Mouse (Mus musculus) stomach, embryonic 14.5 days (tissue): ENCODE results near the gene Ajuba. TPM values are rescaled to one million over a fixed set of nuclear protein-coding genes. Genes with fewer than 3 reads are reported as not detected.

Source experiments
- ATAC-seq: fragments of 200-750 bp; cut with Nextera tagmentation; 2 replicates; pipeline ENCODE4 v1.8.0; 2017; ENCODE audit warnings: low read depth, moderate TSS enrichment; ENCODE audit not compliant: insufficient number of reproducible peaks, insufficient read depth, low FRiP score
- H3K27ac ChIP-seq: fragments of 300-500 bp; sonication (generic); 2 replicates; pipeline ENCODE4 v1.5.1; 2014; ENCODE audit warnings: mild to moderate bottlenecking, low read length, moderate library complexity, mixed read lengths
- H3K27me3 ChIP-seq: fragments of 300-500 bp; sonication (generic); 2 replicates; pipeline ENCODE4 v1.6.1; 2014; ENCODE audit warnings: low read length, control low read depth, mixed read lengths; ENCODE audit not compliant: control insufficient read depth, insufficient read depth
- H3K36me3 ChIP-seq: fragments of 300-500 bp; sonication (generic); 2 replicates; pipeline ENCODE4 v1.6.1; 2014; ENCODE audit warnings: mild to moderate bottlenecking, control low read depth, low read length, moderate library complexity, mixed read lengths; ENCODE audit not compliant: control insufficient read depth, insufficient read depth
- H3K4me1 ChIP-seq: fragments of 300-500 bp; sonication (generic); 2 replicates; pipeline ENCODE4 v1.6.1; 2014; ENCODE audit warnings: low read length, control low read depth, mixed read lengths; ENCODE audit not compliant: control insufficient read depth, insufficient read depth
- H3K4me2 ChIP-seq: fragments of 300-500 bp; sonication (generic); replicated peaks from 2 replicates; pipeline ENCODE4 v1.6.1; 2014; ENCODE audit warnings: low read depth, low read length, control low read depth
- H3K4me3 ChIP-seq: fragments of 300-500 bp; sonication (generic); 2 replicates; pipeline ENCODE4 v1.5.1; 2014; ENCODE audit warnings: low read depth, low read length, control low read depth
- H3K9ac ChIP-seq: fragments of 300-500 bp; sonication (generic); replicated peaks from 2 replicates; pipeline ENCODE4 v1.6.1; 2014; ENCODE audit warnings: low read depth, mild to moderate bottlenecking, control low read depth, low read length, moderate library complexity, mixed read lengths
- H3K9me3 ChIP-seq: fragments of 300-500 bp; sonication (generic); 2 replicates; pipeline ENCODE4 v1.6.1; 2016; ENCODE audit warnings: low read depth, low read length, control low read depth; ENCODE audit not compliant: control insufficient read depth
- WGBS: fragments of 180-500 bp; shearing (Covaris S2); extraction: QIAGEN DNeasy Blood & Tissue Kit; methylation state at CpG from one replicate; pipeline ENCODE4 v1.1.7; 2014; 5-methylcytosine and 5-hydroxymethylcytosine counted together
- polyA plus RNA-seq: library from polyadenylated mRNA; unstranded; fragments of >200 nt; fragmentation: Nextera tagmentation; extraction: Ambion mirVana; gene quantifications from 2 replicates; pipeline ENCODE4 v1.2.1, GENCODE M21; 2014

Ajuba gene
- polyA plus RNA-seq, 1 experiment from 2014 or later = 30.3 TPM

DNA sequence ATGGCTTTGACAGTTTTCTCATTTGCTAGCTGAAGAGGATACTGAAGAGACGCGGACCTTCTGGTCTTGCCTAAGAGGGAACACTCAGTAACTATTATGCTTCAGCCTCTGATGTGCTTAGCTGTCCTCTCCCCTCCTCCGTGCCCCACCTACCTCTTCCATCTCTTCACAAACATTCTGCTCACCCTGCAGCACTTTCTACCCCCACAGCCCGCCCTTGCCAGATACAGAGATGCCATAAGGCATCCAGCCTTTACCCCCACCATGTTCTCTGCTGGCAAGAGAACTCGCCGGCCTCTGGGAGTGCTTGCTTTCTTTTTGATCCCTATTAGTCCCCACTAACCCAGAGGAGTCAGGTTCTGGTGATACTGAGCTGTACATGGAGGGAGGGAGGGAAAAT lies 33.3 kb upstream of the Ajuba start:
- Histone ChIP-seq H3K36me3 (peaks cover 9% of the 10 kb centered on the region), H3K9ac (no peak overlapping the region), H3K27me3 (no peaks in the 10 kb centered on the region), H3K4me3 (no peak overlapping the region), H3K27ac (no peak overlapping the region), H3K4me2 (no peak overlapping the region), H3K9me3 (no peaks in the 10 kb centered on the region), H3K4me1 (0 out of 2 replicates have a peak, but pooled peaks cover 7% of the 10 kb centered on the region)
- ATAC-seq = no peak
- 72% methylated on average over 6 of the region's 6 CpGs for WGBS

DNA sequence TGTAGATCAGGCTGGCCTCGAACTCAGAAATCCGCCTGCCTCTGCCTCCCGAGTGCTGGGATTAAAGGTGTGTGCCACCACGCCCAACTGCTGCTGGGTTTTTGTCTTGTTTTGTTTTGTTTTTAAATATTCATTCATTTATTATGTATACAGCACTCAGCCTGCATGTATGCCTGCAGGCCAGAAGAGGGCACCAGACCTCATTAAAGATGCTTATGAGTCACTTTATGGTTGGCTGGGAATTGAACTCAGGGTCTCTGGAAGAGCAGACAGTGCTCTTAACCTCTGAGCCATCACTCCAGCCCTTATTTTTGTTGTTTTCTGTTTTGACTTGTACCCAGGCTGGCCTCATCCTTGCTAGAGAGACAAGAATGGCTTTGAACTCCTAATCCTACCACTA lies 32.6 kb upstream of the Ajuba start:
- Histone ChIP-seq H3K4me1 (0 out of 2 replicates have a peak, but pooled peaks cover 7% of the 10 kb centered on the region), H3K36me3 (peaks cover 9% of the 10 kb centered on the region), H3K9ac (no peak overlapping the region), H3K27me3 (no peaks in the 10 kb centered on the region), H3K4me2 (no peak overlapping the region), H3K27ac (no peak overlapping the region), H3K9me3 (no peaks in the 10 kb centered on the region), H3K4me3 (no peak overlapping the region)
- 87% methylated on average over 4 of the region's 4 CpGs for WGBS
- ATAC-seq = no peak

DNA sequence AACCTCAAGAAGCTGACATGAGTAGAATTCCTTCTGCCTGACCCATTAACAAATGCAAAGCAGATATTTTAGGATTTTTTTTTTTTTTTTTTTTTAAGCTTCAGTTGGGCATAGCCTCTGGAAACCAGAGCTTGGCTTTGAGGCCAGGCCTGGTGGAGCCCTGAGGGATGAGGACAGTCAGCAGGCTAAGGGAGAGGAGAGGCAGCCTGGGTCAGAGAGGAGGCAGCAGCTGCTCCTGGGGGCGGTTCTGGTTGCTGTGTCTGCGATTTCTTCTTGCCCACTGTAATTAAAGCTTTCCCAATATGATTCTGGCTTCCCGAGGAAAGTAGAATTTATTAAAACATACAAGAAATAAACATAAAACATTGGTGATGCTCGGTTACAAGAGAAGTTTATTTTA lies 31.9 kb upstream of the Ajuba start:
- no peak for ATAC-seq
- H3K36me3 ChIP-seq = peaks cover 6% of the 10 kb centered on the region
- no peaks in the 10 kb centered on the region for H3K27me3 ChIP-seq
- H3K4me1 ChIP-seq = peaks cover 11% of the 10 kb centered on the region; the same call in 1 of the 2 replicates
- H3K9me3 ChIP-seq = no peaks in the 10 kb centered on the region
- H3K27ac ChIP-seq = no peak overlapping the region
- no peak overlapping the region for H3K9ac ChIP-seq
- no peak overlapping the region for H3K4me3 ChIP-seq
- 52% methylated on average over 4 of the region's 4 CpGs for WGBS
- no peak overlapping the region for H3K4me2 ChIP-seq

DNA sequence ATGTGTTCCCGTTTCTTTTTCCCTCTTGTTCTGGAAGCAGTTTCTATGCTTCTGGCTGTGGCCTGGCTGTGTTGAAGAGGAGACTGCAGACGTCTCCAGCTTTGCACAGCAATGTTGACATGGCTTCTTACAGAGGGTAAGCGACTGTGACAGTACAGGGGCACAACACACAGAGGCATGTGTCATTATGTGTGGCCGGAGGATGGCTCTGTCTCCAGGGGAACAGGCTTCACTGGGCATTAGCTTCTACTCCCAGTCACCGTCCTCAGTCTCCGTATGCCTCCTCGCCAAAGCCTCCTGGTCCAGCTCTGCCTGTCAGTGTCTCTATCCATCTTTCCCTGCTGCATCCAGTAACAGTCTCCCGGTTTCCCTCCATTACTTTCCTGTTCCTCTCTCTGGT lies 29.9 kb upstream of the Ajuba start:
- Histone ChIP-seq H3K4me1 (peaks cover 18% of the 10 kb centered on the region; the same call in 1 of the 2 replicates), H3K36me3 (no peaks in the 10 kb centered on the region; the same call in 1 of the 2 replicates), H3K27me3 (no peaks in the 10 kb centered on the region), H3K27ac (0 out of 2 replicates have a peak overlapping the region, but pooled peaks have one; percentile 48), H3K9me3 (no peaks in the 10 kb centered on the region), H3K4me2 (no peak overlapping the region), H3K4me3 (no peak overlapping the region), H3K9ac (no peak overlapping the region)
- WGBS = 42% methylated on average over 8 of the region's 8 CpGs
- no peak for ATAC-seq

DNA sequence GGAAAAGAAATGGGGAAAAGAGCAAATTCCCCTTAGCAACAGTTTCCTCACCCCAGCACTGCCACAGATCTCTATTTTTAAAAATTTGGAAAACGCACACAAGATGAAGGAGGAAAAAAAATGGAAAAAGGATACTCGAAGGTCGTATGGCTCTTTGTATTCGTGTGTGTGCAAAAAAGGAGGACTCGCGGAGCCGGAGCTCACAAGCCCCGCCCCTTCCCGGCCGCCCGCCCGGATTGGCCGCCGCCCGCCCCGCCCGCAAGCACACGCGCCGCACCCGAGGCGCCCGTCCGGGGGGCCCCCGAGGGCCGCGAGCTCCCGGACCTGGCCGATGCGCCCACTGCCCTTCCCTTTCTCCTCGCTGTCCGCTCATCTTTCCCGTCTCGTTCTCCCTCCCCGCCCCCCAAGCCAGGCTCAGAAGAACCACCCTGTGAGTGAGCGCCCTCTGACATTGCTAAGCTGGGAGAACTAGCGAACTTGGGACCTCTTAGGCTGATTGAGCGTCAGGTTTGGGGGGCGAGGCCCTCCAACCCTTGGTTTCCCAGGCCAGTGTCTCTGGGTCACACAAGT lies 28.5 kb upstream of the Ajuba start, which contains the start of gene 4931414P19Rik:
Gene 4931414P19Rik, minus strand, starts transcription at position 242 of the 570 bp plus-strand sequence.
- peak within 1 kb of the TSS; percentile 50 for H3K4me3 ChIP-seq
- peak within 1 kb of the TSS; percentile 67 for H3K4me2 ChIP-seq
- H3K9me3 ChIP-seq = no peaks in the 10 kb centered on the region
- ATAC-seq = peak; percentile 63
- peak within 1 kb of the TSS; percentile 76; the same call in 1 of the 2 replicates for H3K27ac ChIP-seq
- H3K4me1 ChIP-seq = peaks cover 18% of the 10 kb centered on the region; the same call in 1 of the 2 replicates
- no peaks in the 10 kb centered on the region for H3K36me3 ChIP-seq
- peak within 1 kb of the TSS; percentile 36; the same call in 1 of the 2 replicates for H3K9ac ChIP-seq
- WGBS = under 1% methylated on average over 38 of the region's 39 CpGs
- H3K27me3 ChIP-seq = no peaks in the 10 kb centered on the region

DNA sequence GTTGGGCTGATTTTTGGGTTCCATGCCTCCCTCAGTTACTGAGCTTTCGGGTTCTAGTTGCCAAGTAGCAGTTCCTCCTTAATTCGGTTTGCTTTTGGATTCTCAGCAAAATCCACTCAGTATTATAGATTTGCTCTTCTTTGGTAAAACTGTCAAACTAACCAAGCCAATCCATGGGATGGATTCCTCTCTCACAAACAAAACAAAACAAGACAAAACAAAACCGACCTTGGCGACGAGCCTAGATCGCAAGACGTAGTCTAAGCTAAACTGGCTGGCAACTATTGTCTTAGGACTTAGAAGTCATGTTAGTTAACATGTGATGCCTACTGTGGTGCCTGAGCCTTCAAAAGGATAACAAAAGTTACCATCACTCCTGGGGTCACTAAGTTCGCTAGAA lies 26.3 kb upstream of the Ajuba start:
- no peaks in the 10 kb centered on the region for H3K27me3 ChIP-seq
- H3K9ac ChIP-seq = no peak overlapping the region
- peak overlapping the region; percentile 45 for H3K4me2 ChIP-seq
- H3K27ac ChIP-seq = peak overlapping the region; percentile 76
- H3K36me3 ChIP-seq = no peaks in the 10 kb centered on the region; the same call in 1 of the 2 replicates
- peaks cover 18% of the 10 kb centered on the region; the same call in 1 of the 2 replicates for H3K4me1 ChIP-seq
- WGBS = 84% methylated on average over 8 of the region's 8 CpGs
- H3K9me3 ChIP-seq = no peaks in the 10 kb centered on the region
- H3K4me3 ChIP-seq = peak overlapping the region; percentile 52
- ATAC-seq = no peak

DNA sequence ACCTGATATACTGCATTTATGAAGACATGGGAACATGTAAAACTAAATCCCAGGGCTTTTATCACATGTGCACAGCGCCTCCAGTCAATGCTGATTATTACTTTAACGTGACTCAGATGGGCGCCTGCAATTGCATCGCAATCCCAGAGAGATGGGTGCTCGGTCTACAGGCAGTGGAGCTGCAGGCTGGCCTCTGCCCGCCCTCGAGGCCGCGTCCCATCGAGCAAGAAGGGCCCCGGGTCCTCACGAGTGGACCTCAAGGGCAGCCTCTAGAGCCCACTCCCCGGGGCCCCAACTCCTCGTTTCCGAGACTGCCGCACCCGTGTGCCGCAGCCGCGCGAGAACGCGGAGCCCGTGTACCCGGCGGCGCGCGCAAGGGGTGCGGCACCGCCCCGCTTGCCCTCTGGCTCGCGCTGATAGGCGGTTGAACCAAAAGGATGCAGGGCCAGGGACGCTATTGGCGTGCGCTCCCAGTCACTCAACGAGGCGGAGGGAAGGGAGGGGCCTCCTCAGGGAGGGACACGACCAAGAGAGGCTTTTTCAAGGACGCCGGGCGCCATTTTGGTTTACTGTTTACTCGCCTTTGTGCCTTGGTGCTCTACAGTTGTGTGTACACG lies 25.8 kb upstream of the Ajuba start:
- ATAC-seq = peak; percentile 99
- Histone ChIP-seq H3K27me3 (no peaks in the 10 kb centered on the region), H3K4me3 (peak overlapping the region; percentile 52), H3K4me2 (peak overlapping the region; percentile 45), H3K9ac (peak overlapping the region; percentile 47; the same call in 1 of the 2 replicates), H3K4me1 (peaks cover 18% of the 10 kb centered on the region; the same call in 1 of the 2 replicates), H3K27ac (peak overlapping the region; percentile 89), H3K9me3 (no peaks in the 10 kb centered on the region), H3K36me3 (no peaks in the 10 kb centered on the region; the same call in 1 of the 2 replicates)
- WGBS = under 1% methylated on average over 46 of the region's 46 CpGs

DNA sequence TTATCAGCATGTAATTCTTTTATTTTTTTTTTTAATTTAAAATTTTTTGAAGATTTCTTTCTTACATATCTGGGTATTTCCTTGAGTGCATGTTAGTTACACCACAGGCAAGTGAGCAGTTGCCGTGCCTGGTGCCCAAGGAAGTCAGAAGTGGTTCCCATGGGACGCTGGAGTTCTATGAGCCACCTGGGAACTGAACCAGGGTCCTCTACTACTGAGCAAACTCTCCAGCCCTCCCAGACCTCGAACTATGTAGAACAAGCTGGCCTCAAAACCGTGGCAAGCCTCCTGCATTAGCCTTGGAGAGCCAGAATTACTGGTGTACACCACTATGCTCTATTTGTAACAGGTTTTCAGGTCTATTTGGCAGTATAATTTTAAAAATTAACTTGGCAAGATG lies 25.3 kb upstream of the Ajuba start:
- no peak for ATAC-seq
- peaks cover 18% of the 10 kb centered on the region; the same call in 1 of the 2 replicates for H3K4me1 ChIP-seq
- no peaks in the 10 kb centered on the region for H3K9me3 ChIP-seq
- H3K36me3 ChIP-seq = no peaks in the 10 kb centered on the region; the same call in 1 of the 2 replicates
- WGBS = 36% methylated on average over 4 of the region's 4 CpGs
- H3K27me3 ChIP-seq = no peaks in the 10 kb centered on the region
- H3K4me3 ChIP-seq = peak overlapping the region; percentile 52
- H3K27ac ChIP-seq = peak overlapping the region; percentile 89
- H3K4me2 ChIP-seq = peak overlapping the region; percentile 45
- no peak overlapping the region for H3K9ac ChIP-seq
